Mouse (Mus musculus): ENCODE measurements around the gene Hist1h2ah.

The Hist1h2ah gene

DNA sequence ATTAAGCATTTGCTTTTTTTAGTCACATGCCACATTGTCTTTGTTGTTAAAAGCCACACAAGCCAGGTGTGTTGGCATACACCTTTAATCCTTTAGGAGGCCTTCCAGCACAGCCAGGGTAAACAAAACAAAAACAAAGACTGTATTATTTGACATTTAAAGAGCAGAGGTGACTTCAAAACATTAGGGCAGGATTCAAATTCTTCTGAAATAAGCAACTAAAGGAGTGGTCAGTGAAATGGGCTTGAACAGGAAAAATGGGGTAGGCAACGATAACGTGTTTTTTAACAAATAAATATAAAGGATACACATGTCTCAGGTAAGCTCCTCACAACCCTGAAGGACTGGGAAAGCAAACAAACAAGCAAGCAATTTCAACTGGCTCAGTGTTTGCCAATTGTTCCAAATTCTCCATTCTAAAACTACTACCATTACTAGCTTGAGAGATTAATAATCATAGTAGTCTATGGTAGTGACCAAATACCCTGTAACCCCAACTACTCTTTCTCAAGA, 4.6 kb upstream of the Hist1h2ah start:
- DNase-seq (ENCODE audit: inconsistent age in 2 of 2, low spot score in 1 of 2) = no peak

DNA sequence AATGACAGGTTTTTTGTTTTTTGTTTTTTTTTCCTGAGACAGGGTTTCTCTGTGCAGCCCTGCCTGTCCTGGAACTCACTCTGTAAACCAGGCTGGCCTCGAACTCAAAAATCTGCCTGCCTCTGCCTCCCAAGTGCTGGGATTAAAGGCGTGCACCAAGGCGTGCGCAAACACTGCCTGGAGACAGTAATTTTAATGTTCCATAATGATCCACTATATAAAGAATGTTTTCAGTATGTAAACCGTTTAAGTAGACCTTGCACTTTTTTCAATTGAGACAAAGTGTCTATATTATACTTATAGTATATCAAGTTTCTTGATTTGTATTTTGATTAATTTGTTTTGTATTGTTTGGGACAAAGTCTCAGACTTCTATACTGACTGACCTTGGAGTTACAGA, 4.0 kb upstream of the Hist1h2ah start:
- DNase-seq (ENCODE audit: inconsistent age in 2 of 2, low spot score in 1 of 2) = no peak

DNA sequence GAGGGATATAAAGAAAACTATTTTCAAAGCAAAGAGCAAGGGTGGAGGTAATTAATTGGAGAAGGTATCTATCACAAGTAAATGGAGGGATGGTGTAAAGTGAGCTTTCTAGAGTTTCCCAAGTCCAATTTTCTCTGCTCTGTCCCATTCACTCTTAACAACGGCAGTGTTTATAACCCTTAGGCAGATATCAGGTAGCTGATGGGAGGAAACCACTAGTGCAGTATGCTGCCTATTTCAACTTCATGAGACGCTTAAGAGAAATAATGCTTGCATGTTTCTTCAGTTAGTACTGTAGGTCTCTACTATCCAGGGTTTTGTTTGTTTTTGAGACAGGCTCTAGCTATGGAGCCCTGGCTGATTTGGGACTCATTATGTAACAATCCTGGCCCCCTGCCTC, 2.0 kb upstream of the Hist1h2ah start:
- no peak for DNase-seq (ENCODE audit: inconsistent age in 2 of 2, low spot score in 1 of 2)

DNA sequence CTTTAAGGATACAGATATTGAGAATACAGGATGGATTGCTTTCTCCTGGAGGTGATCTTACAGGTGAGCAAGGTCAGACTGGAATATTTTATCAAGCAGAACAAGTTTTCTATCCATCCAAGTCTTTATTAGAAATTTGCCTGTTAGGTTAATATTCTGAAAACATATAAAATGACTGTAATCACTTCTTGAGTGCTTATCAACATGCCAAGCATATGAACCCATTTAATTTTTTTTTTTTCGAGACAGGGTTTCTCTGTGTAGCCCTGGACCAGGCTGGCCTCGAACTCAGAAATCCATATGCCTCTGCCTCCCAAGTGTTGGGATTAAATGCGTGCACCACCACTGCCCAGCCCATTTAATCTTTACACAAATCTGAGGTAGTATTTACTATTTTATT, 1.6 kb upstream of the Hist1h2ah start:
- DNase-seq (ENCODE audit: inconsistent age in 2 of 2, low spot score in 1 of 2) = no peak

DNA sequence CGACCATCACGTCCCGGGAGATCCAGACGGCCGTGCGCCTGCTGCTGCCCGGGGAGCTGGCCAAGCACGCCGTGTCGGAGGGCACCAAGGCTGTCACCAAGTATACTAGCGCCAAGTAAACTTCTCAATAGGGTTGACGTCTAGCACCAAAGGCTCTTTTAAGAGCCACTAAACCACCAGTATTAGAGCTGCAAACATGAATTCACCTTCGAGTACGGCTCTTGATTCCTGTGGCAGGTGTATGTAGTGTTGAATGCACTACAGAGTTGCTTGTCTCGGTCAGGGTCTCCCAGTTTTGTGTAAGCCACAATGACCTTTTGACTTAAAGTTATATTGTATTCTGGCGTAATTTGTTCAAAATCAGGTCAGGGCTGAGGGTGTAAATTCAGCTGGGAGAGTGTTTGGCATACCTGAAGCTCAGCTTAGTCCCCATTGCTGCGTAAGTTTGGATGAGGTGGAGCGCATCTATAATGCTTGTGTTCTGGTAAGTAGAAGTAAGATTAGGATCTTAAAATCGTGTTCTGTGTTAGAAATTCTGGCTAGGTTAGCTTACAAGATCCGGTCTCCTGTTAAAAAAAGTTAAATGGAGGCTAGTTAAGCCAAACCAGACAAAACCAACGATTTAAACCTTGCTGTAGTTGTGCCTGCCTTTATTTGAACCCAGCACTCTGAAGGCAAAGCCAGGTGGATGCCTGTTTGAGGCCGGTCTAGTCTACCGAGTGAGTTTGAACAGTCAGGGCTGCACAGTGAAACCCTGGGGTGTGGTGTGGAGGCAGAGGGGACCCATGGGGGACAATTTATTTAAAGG, 985 bp upstream of the Hist1h2ah start:
- DNase-seq (ENCODE audit: inconsistent age in 2 of 2, low spot score in 1 of 2) = peak in 1 of 2 experiments; percentile 53

DNA sequence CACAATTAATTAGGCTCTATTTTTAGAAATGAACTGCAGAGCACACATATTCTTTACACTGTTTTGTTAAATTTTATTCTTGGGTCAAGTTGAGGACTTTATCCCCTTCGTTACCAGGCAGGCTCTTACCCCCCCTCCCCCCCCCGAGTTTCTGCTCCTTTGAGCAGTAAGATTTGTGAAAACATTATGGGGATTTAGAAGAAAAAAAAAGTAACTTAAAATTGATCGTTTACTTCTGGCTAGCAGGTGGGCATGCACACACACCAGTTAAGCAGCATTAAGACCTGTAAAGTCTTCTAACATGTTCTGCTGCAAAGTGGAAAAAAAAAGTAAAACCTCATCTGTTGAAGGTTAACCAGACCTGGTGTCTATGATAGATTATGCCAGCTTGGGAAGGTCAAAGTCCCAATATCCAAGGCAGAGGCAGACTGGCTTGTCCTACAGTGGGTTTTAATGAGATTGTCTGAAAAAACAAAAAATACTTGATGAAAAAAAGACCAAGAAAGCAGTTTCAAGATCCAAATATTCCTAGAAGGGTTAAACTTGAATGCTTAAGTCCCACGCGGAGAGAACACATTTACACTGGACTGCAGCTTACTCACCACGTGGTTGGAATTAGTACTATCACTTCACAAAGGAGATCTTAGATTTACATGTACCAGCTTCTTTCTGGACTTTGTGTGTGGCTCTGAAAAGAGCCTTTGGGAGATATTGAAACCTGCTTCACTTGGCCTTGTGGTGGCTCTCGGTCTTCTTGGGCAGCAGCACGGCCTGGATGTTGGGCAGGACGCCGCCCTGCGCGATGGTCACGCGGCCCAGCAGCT, 713 bp downstream of the Hist1h2ah start:
- DNase-seq (ENCODE audit: inconsistent age in 2 of 2, low spot score in 1 of 2) = peak in 1 of 2 experiments; percentile 67

DNA sequence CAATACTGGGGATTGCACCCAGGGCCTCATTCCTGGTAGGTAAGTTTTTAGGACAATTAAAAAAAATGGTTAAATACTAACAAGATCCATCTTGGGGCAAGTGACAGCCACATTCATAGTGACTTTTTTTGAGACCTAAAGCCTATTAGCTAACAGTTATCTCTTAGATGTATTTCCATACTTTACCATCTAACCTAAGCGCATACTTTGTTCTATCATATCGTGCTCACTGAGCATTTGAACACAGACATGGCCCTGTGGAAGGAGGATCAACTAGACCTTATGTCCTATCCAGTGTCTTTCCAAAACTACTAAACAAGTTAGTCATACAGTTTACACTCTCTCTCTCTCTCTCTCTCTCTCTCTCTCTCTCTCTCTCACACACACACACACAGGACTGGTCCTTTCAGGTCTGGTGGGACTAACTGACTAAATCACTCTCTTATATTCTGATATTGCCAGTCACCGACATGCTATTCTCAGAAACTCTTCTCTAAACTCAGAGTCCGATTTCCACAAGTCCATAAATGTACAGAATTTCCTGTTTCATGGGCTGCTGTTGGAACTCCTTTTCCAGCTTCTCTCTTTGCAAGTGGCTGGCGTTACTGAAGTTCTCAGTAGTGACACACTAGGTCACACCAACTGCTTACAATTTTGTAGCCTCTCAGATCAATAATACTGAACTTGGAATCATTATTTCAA, 1.5 kb downstream of the Hist1h2ah start:
- DNase-seq (ENCODE audit: inconsistent age in 2 of 2, low spot score in 1 of 2) = no peak

DNA sequence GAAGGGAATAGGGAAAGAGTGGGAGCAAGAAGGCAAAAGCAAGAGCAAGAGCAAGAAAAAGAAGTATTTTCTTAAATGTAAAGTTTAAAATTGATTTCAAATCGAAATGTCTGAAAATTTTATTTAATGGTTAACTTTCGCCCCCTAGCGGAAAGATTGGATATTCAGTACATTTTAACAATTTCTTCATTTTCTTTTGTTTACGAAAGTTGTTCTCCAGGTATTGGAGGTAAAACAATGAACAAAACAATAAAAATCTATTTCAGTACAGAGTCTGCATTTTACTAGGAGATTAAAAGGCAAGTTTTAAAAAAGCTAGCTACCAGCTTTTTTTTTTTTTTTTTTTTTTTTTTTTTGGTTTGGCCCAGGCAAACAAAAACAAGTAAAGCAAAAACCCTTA, 4.9 kb downstream of the Hist1h2ah start:
- DNase-seq (ENCODE audit: inconsistent age in 2 of 2, low spot score in 1 of 2) = peak in 1 of 2 experiments; percentile 65

DNA sequence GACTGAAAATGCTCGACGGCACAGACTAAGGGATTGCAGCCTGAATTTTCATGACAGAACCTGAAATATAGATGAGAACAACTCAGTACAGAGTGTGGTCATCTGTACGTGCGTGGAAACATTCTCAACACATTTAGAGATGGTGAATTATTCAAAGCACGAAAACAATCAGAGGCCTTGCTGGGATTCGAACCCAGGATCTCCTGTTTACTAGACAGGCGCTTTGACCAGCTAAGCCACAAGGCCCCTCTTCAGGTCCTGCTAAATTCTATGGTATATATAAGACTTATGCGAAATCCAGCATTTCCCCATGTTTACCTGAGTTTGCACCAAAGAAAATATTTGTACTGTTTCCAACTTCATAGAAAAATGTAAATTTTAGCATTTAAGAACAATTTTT, 5.4 kb downstream of the Hist1h2ah start:
- no peak for DNase-seq (ENCODE audit: inconsistent age in 2 of 2, low spot score in 1 of 2)

DNA sequence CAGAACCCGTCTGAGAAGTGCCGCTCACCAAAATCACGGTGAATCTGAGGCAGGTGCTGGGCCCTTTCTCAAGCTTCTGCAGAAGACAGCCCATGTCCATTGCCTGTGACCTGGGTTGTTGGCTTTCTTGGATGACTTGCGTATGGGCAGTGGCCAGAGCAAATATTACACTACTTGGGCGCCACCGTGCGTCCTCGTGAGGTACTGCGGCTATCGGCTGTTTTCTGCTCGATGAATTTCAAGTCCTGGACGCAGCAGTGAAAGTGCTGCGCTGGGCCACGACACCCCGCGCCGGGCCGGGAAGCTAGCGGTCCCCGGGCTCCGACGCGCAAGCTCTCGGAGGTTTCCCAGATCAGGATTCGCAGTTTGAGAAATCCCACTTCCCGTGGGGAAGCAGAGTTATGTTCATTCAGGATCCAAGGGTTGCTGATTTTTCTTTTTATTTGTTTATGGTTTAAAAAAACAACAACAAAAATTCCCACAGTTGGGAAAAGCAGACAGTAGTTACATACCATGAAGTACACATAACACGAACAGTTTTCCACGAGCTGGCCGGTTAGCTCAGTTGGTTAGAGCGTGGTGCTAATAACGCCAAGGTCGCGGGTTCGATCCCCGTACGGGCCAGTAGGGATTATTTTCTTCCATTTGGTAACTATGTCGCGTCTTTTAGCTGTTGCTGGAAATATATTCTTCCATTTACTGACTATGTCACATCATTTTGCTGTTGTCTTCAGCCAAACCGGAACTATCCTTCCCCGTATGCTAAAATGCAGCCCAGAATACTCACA, 6.5 kb downstream of the Hist1h2ah start:
- DNase-seq (ENCODE audit: inconsistent age in 2 of 2, low spot score in 1 of 2) = peak; percentile 95 to 99

DNA sequence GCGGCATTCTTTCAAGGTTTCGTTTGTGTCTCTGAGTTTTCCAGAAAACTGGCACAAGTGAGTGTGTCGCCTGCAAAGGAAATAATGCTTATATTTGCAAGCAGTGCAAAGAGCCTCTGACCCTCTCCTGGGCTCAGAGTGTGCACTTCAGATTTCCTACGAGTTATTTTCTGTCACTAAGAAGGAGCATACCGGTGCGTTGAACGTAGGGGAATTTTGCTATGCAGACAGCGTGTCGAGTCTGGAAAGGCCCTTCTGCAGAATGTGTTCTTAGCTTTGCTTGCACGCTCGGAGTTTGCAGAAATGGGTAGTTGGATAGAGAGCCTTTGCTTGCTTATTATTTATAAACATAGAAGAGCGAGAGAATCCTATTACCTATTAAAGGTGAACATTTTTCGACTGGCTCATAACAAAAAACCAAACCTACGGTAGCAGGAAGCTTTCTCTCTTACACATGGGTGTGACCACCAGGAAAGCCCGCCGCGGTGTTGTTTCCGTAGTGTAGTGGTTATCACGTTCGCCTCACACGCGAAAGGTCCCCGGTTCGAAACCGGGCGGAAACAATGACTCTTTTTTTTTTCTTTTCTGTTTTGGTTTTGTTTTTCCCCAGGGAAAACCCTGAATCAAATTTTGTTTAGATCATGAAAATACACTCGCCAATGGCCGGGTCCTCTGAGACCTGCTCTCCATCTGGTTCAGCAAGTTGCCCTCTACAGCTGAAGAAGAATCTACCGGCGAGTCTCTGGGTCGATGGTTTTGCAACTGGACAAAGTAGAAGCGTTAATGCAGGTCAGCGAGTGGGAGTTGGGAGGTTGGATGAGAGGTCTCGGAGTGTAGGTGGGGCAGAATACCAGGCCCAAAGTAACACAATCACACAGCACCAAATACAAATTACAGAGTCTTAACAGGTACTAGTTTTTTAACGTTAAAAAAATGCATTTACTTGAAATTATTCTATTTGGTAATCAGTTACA, 9.0 kb downstream of the Hist1h2ah start:
- peak; percentile 83 to 96 for DNase-seq (ENCODE audit: inconsistent age in 2 of 2, low spot score in 1 of 2)

DNA sequence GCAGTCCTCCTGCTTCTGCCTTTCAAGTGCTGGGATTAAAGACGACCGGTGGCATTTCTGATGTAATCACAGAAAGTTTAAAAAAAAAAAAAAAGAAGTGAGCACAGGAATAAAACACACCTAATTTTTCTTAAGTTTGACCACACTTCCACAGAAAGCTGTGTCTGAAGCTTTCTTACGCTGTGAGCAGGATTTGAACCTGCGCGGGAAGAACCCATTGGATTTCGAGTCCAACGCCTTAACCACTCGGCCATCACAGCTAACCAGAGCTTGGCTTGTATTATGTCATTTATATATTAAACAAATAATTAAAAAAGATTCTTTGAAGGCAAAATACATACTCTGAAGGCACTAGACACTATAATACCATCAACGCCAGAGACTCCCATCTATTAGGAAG, 13.1 kb downstream of the Hist1h2ah start:
- peak; percentile 85 to 96 for DNase-seq (ENCODE audit: inconsistent age in 2 of 2, low spot score in 1 of 2)

DNA sequence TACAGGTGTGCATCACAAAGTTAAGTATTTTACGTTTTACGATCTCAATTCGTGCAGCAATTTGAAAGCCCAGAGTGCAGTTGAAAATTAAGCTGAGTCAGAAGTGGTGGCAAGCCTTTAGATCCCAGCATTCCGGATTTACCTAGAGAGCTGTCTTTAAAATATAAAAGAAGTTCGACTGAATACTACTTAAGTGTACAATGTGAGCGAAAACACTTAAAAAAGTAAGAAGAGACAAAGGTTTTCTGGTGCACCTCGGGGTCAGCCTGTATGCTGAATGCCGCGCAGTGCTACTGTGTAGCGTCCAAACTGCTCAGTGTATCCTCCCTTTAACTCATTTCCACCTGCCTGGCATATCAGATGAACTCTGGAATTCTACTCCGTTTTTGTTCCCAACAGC, 13.8 kb downstream of the Hist1h2ah start:
- DNase-seq (ENCODE audit: inconsistent age in 2 of 2, low spot score in 1 of 2) = peak in 1 of 2 experiments; percentile 73

DNA sequence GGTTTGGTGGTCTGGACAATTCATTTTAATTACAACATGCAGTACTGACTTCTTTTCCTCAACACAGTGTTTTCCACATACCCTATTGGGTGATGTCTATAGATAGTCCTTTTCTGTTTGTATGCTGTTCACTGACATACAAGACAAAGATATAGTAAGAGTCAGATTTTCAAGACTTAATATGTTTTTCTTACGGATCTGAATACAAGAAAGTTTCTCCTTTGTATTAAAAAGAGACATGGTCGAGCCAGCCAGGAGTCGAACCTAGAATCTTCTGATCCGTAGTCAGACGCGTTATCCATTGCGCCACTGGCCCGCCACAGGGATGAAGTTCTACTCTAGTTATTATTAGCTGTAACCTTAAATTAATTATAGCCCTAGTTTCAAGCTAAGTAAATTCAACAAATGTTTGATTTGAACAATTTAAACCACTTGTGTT, 14.4 kb downstream of the Hist1h2ah start:
- DNase-seq (ENCODE audit: inconsistent age in 2 of 2, low spot score in 1 of 2) = peak; percentile 70 to 95

DNA sequence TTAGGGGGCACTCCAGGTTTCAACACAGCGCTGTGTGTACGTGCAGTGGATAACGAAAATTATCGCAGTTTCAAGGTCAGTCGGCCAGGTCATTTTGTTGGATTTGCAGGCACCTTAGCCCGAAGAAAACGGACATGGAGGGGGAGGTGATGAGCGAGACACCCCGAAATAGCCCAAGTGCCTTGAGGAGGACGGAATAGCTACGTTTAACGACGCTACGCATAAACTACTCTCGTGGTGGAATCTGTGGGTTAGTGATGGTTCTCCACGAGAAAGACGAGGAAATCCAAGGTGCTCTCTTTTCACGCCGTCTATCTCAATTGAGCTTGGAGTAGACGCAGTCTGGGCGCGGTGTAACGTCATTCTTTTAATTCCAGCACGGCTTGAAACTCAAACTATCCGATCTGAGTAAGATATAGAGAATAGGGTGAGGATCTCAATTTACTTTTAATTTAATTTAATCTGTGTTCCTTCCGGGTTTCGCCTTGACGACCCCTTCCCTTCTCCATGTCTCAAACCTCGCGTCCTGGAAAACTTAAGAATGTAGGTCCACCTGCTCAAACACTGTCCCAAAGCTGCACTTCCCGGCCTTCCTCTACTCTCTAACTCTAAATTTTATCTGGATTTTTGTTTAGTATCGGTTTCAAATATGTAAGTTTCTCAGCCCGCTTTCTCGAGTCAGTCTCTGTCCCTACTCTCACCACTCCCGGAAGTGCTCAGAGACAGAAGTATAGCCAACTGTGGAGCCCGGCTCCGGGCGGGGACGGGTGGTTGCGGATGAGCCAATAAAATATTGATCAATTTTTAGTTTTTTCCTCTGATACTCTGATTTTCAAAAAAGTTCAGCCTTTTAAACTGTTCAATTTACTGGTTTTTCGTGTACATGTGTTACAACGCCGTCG, 15.2 kb downstream of the Hist1h2ah start:
- peak in 1 of 2 experiments; percentile 78 for DNase-seq (ENCODE audit: inconsistent age in 2 of 2, low spot score in 1 of 2)

DNA sequence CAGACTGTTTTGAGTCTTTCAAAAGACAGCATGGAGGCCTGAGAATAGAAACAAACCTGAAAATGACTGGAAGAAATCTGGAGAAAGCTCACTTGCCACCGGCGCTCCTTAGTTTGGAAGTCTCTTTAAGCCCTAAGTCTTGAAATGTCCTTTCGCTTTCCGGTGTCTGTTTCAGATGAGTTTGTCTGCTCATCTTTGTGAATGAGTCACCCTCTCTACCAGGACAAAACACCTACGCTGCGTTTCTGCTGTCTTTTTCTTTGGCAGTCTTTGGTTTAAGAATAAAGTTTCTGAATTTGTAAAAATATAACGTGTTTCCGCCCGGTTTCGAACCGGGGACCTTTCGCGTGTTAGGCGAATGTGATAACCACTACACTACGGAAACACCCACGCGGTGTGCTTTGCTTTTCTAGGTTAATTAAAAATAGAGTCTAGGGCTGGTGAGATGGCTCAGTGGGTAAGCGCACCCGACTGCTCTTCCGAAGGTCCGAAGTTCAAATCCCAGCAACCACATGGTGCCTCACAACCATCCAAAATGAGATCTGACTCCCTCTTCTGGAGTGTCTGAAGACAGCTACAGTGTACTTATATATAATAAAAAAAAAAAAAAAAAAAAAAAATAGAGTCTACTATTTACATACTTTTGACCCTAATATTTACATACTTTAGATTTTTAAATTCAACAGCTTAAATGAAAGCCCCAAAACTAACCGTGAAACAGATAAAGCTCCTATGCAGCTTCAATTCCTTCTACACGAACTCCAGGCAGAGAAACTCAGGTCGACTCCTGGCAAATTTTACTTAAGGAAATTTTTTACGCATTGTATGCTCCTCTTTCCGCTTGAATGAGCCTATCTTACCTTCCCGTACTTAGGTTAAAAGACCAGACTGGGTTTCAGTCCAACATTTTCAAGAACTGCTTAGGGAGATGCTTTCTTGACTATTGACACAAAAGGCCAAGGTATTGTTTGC, 19.6 kb downstream of the Hist1h2ah start:
- peak; percentile 71 to 94 for DNase-seq (ENCODE audit: inconsistent age in 2 of 2, low spot score in 1 of 2)

DNA sequence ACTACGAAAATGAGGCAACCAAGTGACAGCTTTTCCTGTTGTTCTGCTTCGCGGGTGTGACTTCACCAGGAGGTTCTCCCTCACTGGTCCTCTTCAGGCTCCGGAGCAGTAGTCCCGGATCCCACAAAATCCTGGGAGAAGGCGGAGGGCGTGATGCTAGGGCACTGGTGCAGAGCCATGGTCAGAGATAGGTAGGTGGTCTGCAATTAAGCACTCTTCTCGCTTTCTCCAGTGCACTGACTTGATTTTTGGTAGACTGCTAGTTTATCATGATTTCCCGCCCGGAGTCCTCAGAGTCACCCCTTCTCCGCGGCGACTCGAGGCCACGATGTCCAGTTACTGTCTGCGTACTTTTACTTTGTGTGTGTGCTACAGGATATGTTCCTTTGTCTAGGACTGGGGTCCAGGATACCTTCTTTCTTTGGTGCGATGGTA, 20.9 kb downstream of the Hist1h2ah start:
- DNase-seq (ENCODE audit: inconsistent age in 2 of 2, low spot score in 1 of 2) = peak in 1 of 2 experiments; percentile 72
